Mouse (Mus musculus): ENCODE measurements around the gene Taco1. TPM values are rescaled to one million over a fixed set of nuclear protein-coding genes. Genes with fewer than 3 reads are reported as not detected.
"Not testable (repeated sequence)": the region's sequence is repeated elsewhere in the genome, so short reads cannot be mapped to it uniquely, and the experiment has no call there.

Taco1 gene
- polyA plus RNA-seq, 1 experiment from 2014 or later: 8.2 TPM

- Histone ChIP-seq H3K27ac (replicated peaks; ENCODE audit: low read depth, low read length) (no peak overlapping the region), H3K9me3 (ENCODE audit: control insufficient read depth, low read length) (no peaks in the 10 kb centered on the region), H3K4me2 (ENCODE audit: low read depth, low read length) (no peak overlapping the region), H3K4me3 (ENCODE audit: low read depth, low read length) (no peak overlapping the region), H3K9ac (ENCODE audit: low read depth, low read length) (no peak overlapping the region), H3K36me3 (ENCODE audit: control insufficient read depth, insufficient read depth, low read length) (peaks cover 98% of the 10 kb centered on the region), H3K4me1 (ENCODE audit: control insufficient read depth, insufficient read depth, low read length) (no peaks in the 10 kb centered on the region), H3K27me3 (replicated peaks; ENCODE audit: control insufficient read depth, insufficient read depth, low read length) (no peaks in the 10 kb centered on the region)
- 89% methylated on average over 6 of the region's 6 CpGs for WGBS
- DNase-seq (ENCODE audit: low spot score) (no peak), ATAC-seq (ENCODE audit: low read depth) (no peak)
Measured at GRCm38 (mm10) chr11:106055341-106055740, 10.5 kb upstream of the Taco1 start.

GRCm38 (mm10) chr11:106056819-106057491 is 8.9 kb upstream of the Taco1 start:
- no peaks in the 10 kb centered on the region for H3K9me3 ChIP-seq (ENCODE audit: control insufficient read depth, low read length)
- H3K27me3 ChIP-seq (replicated peaks; ENCODE audit: control insufficient read depth, insufficient read depth, low read length): no peaks in the 10 kb centered on the region
- 93% methylated on average over 8 of the region's 8 CpGs for WGBS
- peaks cover 83% of the 10 kb centered on the region for H3K36me3 ChIP-seq (ENCODE audit: control insufficient read depth, insufficient read depth, low read length)
- ATAC-seq (ENCODE audit: low read depth) (no peak), DNase-seq (ENCODE audit: low spot score) (no peak)
- no peak overlapping the region for H3K4me3 ChIP-seq (ENCODE audit: low read depth, low read length)
- H3K4me1 ChIP-seq (ENCODE audit: control insufficient read depth, insufficient read depth, low read length): no peaks in the 10 kb centered on the region
- H3K27ac ChIP-seq (replicated peaks; ENCODE audit: low read depth, low read length): no peak overlapping the region
- H3K9ac ChIP-seq (ENCODE audit: low read depth, low read length): no peak overlapping the region
- no peak overlapping the region for H3K4me2 ChIP-seq (ENCODE audit: low read depth, low read length)

- Histone ChIP-seq H3K9ac (ENCODE audit: low read depth, low read length) (no peak overlapping the region), H3K27me3 (replicated peaks; ENCODE audit: control insufficient read depth, insufficient read depth, low read length) (no peaks in the 10 kb centered on the region), H3K4me1 (ENCODE audit: control insufficient read depth, insufficient read depth, low read length) (no peaks in the 10 kb centered on the region), H3K4me3 (ENCODE audit: low read depth, low read length) (no peak overlapping the region), H3K9me3 (ENCODE audit: control insufficient read depth, low read length) (no peaks in the 10 kb centered on the region), H3K4me2 (ENCODE audit: low read depth, low read length) (no peak overlapping the region), H3K36me3 (ENCODE audit: control insufficient read depth, insufficient read depth, low read length) (peaks cover 73% of the 10 kb centered on the region), H3K27ac (replicated peaks; ENCODE audit: low read depth, low read length) (no peak overlapping the region)
- WGBS: 75% methylated on average over 8 of the region's 8 CpGs
- ATAC-seq (ENCODE audit: low read depth) (no peak), DNase-seq (ENCODE audit: low spot score) (no peak)
Measured at GRCm38 (mm10) chr11:106058020-106058419, 7.8 kb upstream of the Taco1 start.

- Histone ChIP-seq H3K4me1 (ENCODE audit: control insufficient read depth, insufficient read depth, low read length) (no peaks in the 10 kb centered on the region), H3K9me3 (ENCODE audit: control insufficient read depth, low read length) (no peaks in the 10 kb centered on the region), H3K9ac (ENCODE audit: low read depth, low read length) (no peak overlapping the region), H3K36me3 (ENCODE audit: control insufficient read depth, insufficient read depth, low read length) (peaks cover 48% of the 10 kb centered on the region), H3K27me3 (replicated peaks; ENCODE audit: control insufficient read depth, insufficient read depth, low read length) (no peaks in the 10 kb centered on the region), H3K27ac (replicated peaks; ENCODE audit: low read depth, low read length) (no peak overlapping the region), H3K4me2 (ENCODE audit: low read depth, low read length) (no peak overlapping the region), H3K4me3 (ENCODE audit: low read depth, low read length) (no peak overlapping the region)
- DNase-seq (ENCODE audit: low spot score) (no peak), ATAC-seq (ENCODE audit: low read depth) (no peak)
- WGBS: 84% methylated on average over 1 of the region's 1 CpGs
Measured at GRCm38 (mm10) chr11:106060549-106060948, 5.3 kb upstream of the Taco1 start.

- Histone ChIP-seq H3K36me3 (ENCODE audit: control insufficient read depth, insufficient read depth, low read length) (peaks cover 40% of the 10 kb centered on the region), H3K4me2 (ENCODE audit: low read depth, low read length) (no peak overlapping the region), H3K27ac (replicated peaks; ENCODE audit: low read depth, low read length) (no peak overlapping the region), H3K9ac (ENCODE audit: low read depth, low read length) (no peak overlapping the region), H3K9me3 (ENCODE audit: control insufficient read depth, low read length) (no peaks in the 10 kb centered on the region), H3K4me3 (ENCODE audit: low read depth, low read length) (no peak overlapping the region), H3K27me3 (replicated peaks; ENCODE audit: control insufficient read depth, insufficient read depth, low read length) (no peaks in the 10 kb centered on the region), H3K4me1 (ENCODE audit: control insufficient read depth, insufficient read depth, low read length) (no peaks in the 10 kb centered on the region)
- DNase-seq (ENCODE audit: low spot score): peak; percentile 41
- no peak for ATAC-seq (ENCODE audit: low read depth)
- WGBS: 74% methylated on average over 1 of the region's 1 CpGs
Measured at GRCm38 (mm10) chr11:106061311-106061710, 4.5 kb upstream of the Taco1 start.

- DNase-seq (ENCODE audit: low spot score): no peak
- Histone ChIP-seq H3K27me3 (replicated peaks; ENCODE audit: control insufficient read depth, insufficient read depth, low read length) (no peaks in the 10 kb centered on the region), H3K9ac (ENCODE audit: low read depth, low read length) (no peak overlapping the region), H3K4me3 (ENCODE audit: low read depth, low read length) (no peak overlapping the region), H3K9me3 (ENCODE audit: control insufficient read depth, low read length) (no peaks in the 10 kb centered on the region), H3K36me3 (ENCODE audit: control insufficient read depth, insufficient read depth, low read length) (peaks cover 16% of the 10 kb centered on the region), H3K27ac (replicated peaks; ENCODE audit: low read depth, low read length) (no peak overlapping the region), H3K4me1 (ENCODE audit: control insufficient read depth, insufficient read depth, low read length) (0 out of 2 replicates have a peak, but pooled peaks cover 8% of the 10 kb centered on the region), H3K4me2 (ENCODE audit: low read depth, low read length) (no peak overlapping the region)
- WGBS: 85% methylated on average over 5 of the region's 5 CpGs
- no peak for ATAC-seq (ENCODE audit: low read depth)
Measured at GRCm38 (mm10) chr11:106063756-106064155, 2.1 kb upstream of the Taco1 start.

- ATAC-seq (ENCODE audit: low read depth) (no peak), DNase-seq (ENCODE audit: low spot score) (no peak)
- H3K27me3 ChIP-seq (replicated peaks; ENCODE audit: control insufficient read depth, insufficient read depth, low read length): no peaks in the 10 kb centered on the region
- H3K9me3 ChIP-seq (ENCODE audit: control insufficient read depth, low read length): no peaks in the 10 kb centered on the region
- H3K9ac ChIP-seq (ENCODE audit: low read depth, low read length): peak overlapping the region; percentile 81
- H3K36me3 ChIP-seq (ENCODE audit: control insufficient read depth, insufficient read depth, low read length): peaks cover under 1% of the 10 kb centered on the region; the same call in 1 of the 2 replicates
- peak overlapping the region; percentile 80 for H3K27ac ChIP-seq (replicated peaks; ENCODE audit: low read depth, low read length)
- 41% methylated on average over 18 of the region's 18 CpGs for WGBS
- H3K4me1 ChIP-seq (ENCODE audit: control insufficient read depth, insufficient read depth, low read length): 0 out of 2 replicates have a peak, but pooled peaks cover 8% of the 10 kb centered on the region
- H3K4me3 ChIP-seq (ENCODE audit: low read depth, low read length): peak overlapping the region; percentile 74
- peak overlapping the region; percentile 92 for H3K4me2 ChIP-seq (ENCODE audit: low read depth, low read length)
Measured at GRCm38 (mm10) chr11:106065073-106065922, 563 bp upstream of the Taco1 start.

- Histone ChIP-seq H3K4me2 (ENCODE audit: low read depth, low read length) (peak overlapping the region; percentile 92), H3K4me3 (ENCODE audit: low read depth, low read length) (peak overlapping the region; percentile 74), H3K27ac (replicated peaks; ENCODE audit: low read depth, low read length) (peak overlapping the region; percentile 80), H3K9ac (ENCODE audit: low read depth, low read length) (peak overlapping the region; percentile 81)
- WGBS: 13% methylated on average over 23 of the region's 23 CpGs
- peak; percentile 82 for DNase-seq (ENCODE audit: low spot score)
- ATAC-seq (ENCODE audit: low read depth); H3K9me3 ChIP-seq (ENCODE audit: control insufficient read depth, low read length); H3K27me3 ChIP-seq (replicated peaks; ENCODE audit: control insufficient read depth, insufficient read depth, low read length); H3K4me1 ChIP-seq (ENCODE audit: control insufficient read depth, insufficient read depth, low read length); H3K36me3 ChIP-seq (ENCODE audit: control insufficient read depth, insufficient read depth, low read length): not testable (repeated sequence)
Measured at GRCm38 (mm10) chr11:106066616-106067015, 755 bp downstream of the Taco1 start.

Data from embryonic facial prominence, embryonic 14.5 days (tissue).